ENCODE assay signal across 8 mouse cellular contexts in genomic region chr7:64001611-64002111, GRCm38 (mm10).
DNase-seq lines count a peak whose midpoint lies in the region; ATAC-seq lines count a peak whose summit lies in the region.
"Had no signal": no experiment of that assay in that cellular context is flagged by ENCODE, and none has a peak within 500 bp of the region (broad histone marks: within the 10 kb centered on the region; RNA-seq: fewer than 3 reads in every experiment).

No protein-coding gene starts in this region.

- DNase-seq in right cerebral cortex, postnatal 10 days (ENCODE audit: low spot score in 2 of 2) = peak; percentile 51 to 54
- DNase-seq in right cerebral cortex, adult 18-20 months = no peak
- peak; percentile 67 for DNase-seq in fibroblast of lung, adult 2 months (ENCODE audit: low read depth)
- peak; percentile 60 for DNase-seq in lung, postnatal 10 days
- DNase-seq in thymus, postnatal 36 days = peak; percentile 57 to 65
- DNase-seq in yolk sac, embryonic 10.5 days (ENCODE audit: low spot score) = no peak
- DNase-seq: adrenal gland, postnatal 25 days had no signal

- ATAC-seq in megakaryocyte-erythroid progenitor cell, adult 5-6 weeks (replicated peaks; ENCODE audit: low FRiP score, low TSS enrichment, poor library complexity, severe bottlenecking) = no peak

Comparison
In these comparisons a context has a peak if more than half of its experiments do, and no peak if none do; other contexts are left out.
1. DNase-seq: peak in right cerebral cortex, postnatal 10 days (2 of 2), fibroblast of lung, adult 2 months (single experiment), lung, postnatal 10 days (single experiment) and thymus, postnatal 36 days (2 of 2); none in right cerebral cortex, adult 18-20 months (single experiment) and yolk sac, embryonic 10.5 days (single experiment).